In genomic region chr1:135097441-135097840, GRCm38 (mm10) we compare ENCODE assay signal across 26 mouse cellular contexts. TPM values are rescaled to one million over a fixed set of nuclear protein-coding genes. Genes with fewer than 3 reads are reported as not detected.
DNase-seq lines count a peak whose midpoint lies in the region; ATAC-seq and TF ChIP-seq lines count a peak whose summit lies in the region.
"Had no signal": no experiment of that assay in that cellular context is flagged by ENCODE, and none has a peak within 500 bp of the region (broad histone marks: within the 10 kb centered on the region; RNA-seq: fewer than 3 reads in every experiment).

No protein-coding gene starts in this region.

- no peak for DNase-seq in heart, adult 2 months
- no peak for DNase-seq in CH12.LX (ENCODE audit: extremely low read depth)
- no peak for DNase-seq in hindbrain, embryonic 14.5 days (ENCODE audit: low spot score)
- DNase-seq: adrenal gland, adult 8-10 months; adrenal gland, postnatal 14 days; adrenal gland, postnatal 36 days; B cell, adult 2 months; cerebellum, adult 11 months; cerebellum, adult 18-20 months; cerebellum, adult 8-10 months; cerebellum, adult 9-11 months; cerebellum, postnatal 14 days; cerebellum, postnatal 36 days; embryo, embryonic 11 days had no signal

- H3K4me3 ChIP-seq in heart, adult 2 months: no peak overlapping the region
- H3K4me3 ChIP-seq in heart, embryonic 12.5 days: no peak overlapping the region
- H3K4me3 ChIP-seq in CH12.LX (replicated peaks in 1 of 3; ENCODE audit: low read depth in 2 of 3, low read length in 2 of 3, poor library complexity in 1 of 3): no peak overlapping the region
- no peak overlapping the region for H3K4me3 ChIP-seq in brown adipose tissue, adult 24 weeks (ENCODE audit: insufficient read depth, low read depth, low read length)
- H3K4me3 ChIP-seq in hindbrain, embryonic 14.5 days (replicated peaks; ENCODE audit: low read length): no peak overlapping the region
- H3K4me3 ChIP-seq: embryonic facial prominence, embryonic 13.5 days; embryonic facial prominence, embryonic 15.5 days; erythroblast, embryonic 14.5 days; forebrain, embryonic 10.5 days; forebrain, embryonic 12.5 days had no signal

- H3K79me2 ChIP-seq in heart, adult 2 months (replicated peaks; ENCODE audit: control insufficient read depth, insufficient read depth, low read length): no peaks in the 10 kb centered on the region
- H3K79me2 ChIP-seq in CH12.LX (replicated peaks; ENCODE audit: control insufficient read depth, extremely low read depth, insufficient read depth, poor library complexity, severe bottlenecking): no peaks in the 10 kb centered on the region

- intact Hi-C loops in heart, adult 2 months (cut with DNase I): loop anchor here (5.0 kb wide), 1 partner anchor 85 kb away; no protein-coding TSS in a partner anchor

- no peak for TF ChIP-seq EP300 in heart, adult 2 months (IDR thresholded peaks at IDR 0.05; ENCODE audit: insufficient read depth, low read depth, low read length)
- no peak for TF ChIP-seq EP300 in CH12.LX (IDR thresholded peaks at IDR 0.05; ENCODE audit: low read length)

- peaks cover 8% of the 10 kb centered on the region; the same call in 1 of the 2 replicates for H3K4me1 ChIP-seq in heart, adult 2 months (ENCODE audit: control insufficient read depth, insufficient read depth, low read length)
- peaks cover 37% of the 10 kb centered on the region for H3K4me1 ChIP-seq in heart, embryonic 12.5 days (replicated peaks)
- peaks cover 8 to 28% of the 10 kb centered on the region in 2 experiments for H3K4me1 ChIP-seq in CH12.LX (ENCODE audit: control insufficient read depth in 1 of 2, insufficient read depth in 2 of 2)
- H3K4me1 ChIP-seq in brown adipose tissue, adult 24 weeks (ENCODE audit: control insufficient read depth, insufficient read depth, insufficient read length, low read length): peaks cover 4% of the 10 kb centered on the region; the same call in 1 of the 2 replicates
- no peaks in the 10 kb centered on the region for H3K4me1 ChIP-seq in hindbrain, embryonic 14.5 days (replicated peaks; ENCODE audit: control insufficient read depth, insufficient read depth, low read length)
- H3K4me1 ChIP-seq: forebrain, embryonic 12.5 days had no signal

- no peaks in the 10 kb centered on the region for H3K27me3 ChIP-seq in heart, adult 2 months (ENCODE audit: control insufficient read depth, insufficient read depth, low read length)
- H3K27me3 ChIP-seq in heart, embryonic 12.5 days (replicated peaks): peaks cover 71% of the 10 kb centered on the region
- peaks cover 48% of the 10 kb centered on the region for H3K27me3 ChIP-seq in CH12.LX (replicated peaks)
- H3K27me3 ChIP-seq in hindbrain, embryonic 14.5 days (ENCODE audit: control insufficient read depth, insufficient read depth, low read length): peaks cover 8% of the 10 kb centered on the region; the same call in 1 of the 2 replicates
- H3K27me3 ChIP-seq: embryonic facial prominence, embryonic 15.5 days; Patski had no signal

- in situ Hi-C loops in CH12.LX (cut with MboI; ENCODE audit: low pct_ligation_motif_present, low pct_unique_long_range_greater_than_20kb, low sequenced_read_pairs): no loop called here

- 93% methylated on average over 6 of the region's 6 CpGs for WGBS in heart, adult 2 months
- 83% methylated on average over 6 of the region's 6 CpGs for WGBS in heart, embryonic 12.5 days
- WGBS in hindbrain, embryonic 14.5 days: 93% methylated on average over 6 of the region's 6 CpGs

- H3K27ac ChIP-seq in heart, adult 2 months: peak overlapping the region; percentile 94; the same call in 1 of the 2 replicates
- no peak overlapping the region for H3K27ac ChIP-seq in heart, embryonic 12.5 days (ENCODE audit: poor library complexity, severe bottlenecking)
- no peak overlapping the region for H3K27ac ChIP-seq in CH12.LX (ENCODE audit: insufficient read depth, low read depth)
- peak overlapping the region; percentile 87 for H3K27ac ChIP-seq in brown adipose tissue, adult 24 weeks (replicated peaks; ENCODE audit: low read depth, low read length)
- H3K27ac ChIP-seq in hindbrain, embryonic 14.5 days: no peak overlapping the region
- H3K27ac ChIP-seq: embryonic facial prominence, embryonic 13.5 days; embryonic facial prominence, embryonic 15.5 days; forebrain, embryonic 10.5 days; forebrain, embryonic 12.5 days had no signal

- TF ChIP-seq POLR2A in heart, adult 2 months (IDR thresholded peaks at IDR 0.05; ENCODE audit: insufficient read depth, low read depth, low read length): no peak
- TF ChIP-seq POLR2A in CH12.LX (IDR thresholded peaks at IDR 0.05; ENCODE audit: low read depth, low read length): no peak

- H3K9me3 ChIP-seq in heart, embryonic 12.5 days (replicated peaks): no peaks in the 10 kb centered on the region
- no peaks in the 10 kb centered on the region for H3K9me3 ChIP-seq in CH12.LX (replicated peaks; ENCODE audit: low read length)
- no peaks in the 10 kb centered on the region for H3K9me3 ChIP-seq in hindbrain, embryonic 14.5 days (ENCODE audit: control insufficient read depth, low read length)
- H3K9me3 ChIP-seq: embryonic facial prominence, embryonic 13.5 days; embryonic facial prominence, embryonic 15.5 days; forebrain, embryonic 10.5 days; forebrain, embryonic 12.5 days had no signal

- dilution Hi-C loops in CH12.LX (cut with MboI; ENCODE audit: extremely low pct_ligation_motif_present, extremely low pct_unique_long_range_greater_than_20kb, low sequenced_read_pairs): no loop called here

- no peak for ATAC-seq in heart, embryonic 12.5 days (ENCODE audit: insufficient number of reproducible peaks, low FRiP score)
- no peak for ATAC-seq in hindbrain, embryonic 14.5 days (ENCODE audit: low FRiP score)
- ATAC-seq: activated CD4-positive, CD25-positive, alpha-beta regulatory T cell, adult 4 months; CD4-positive, CD25-positive, alpha-beta regulatory T cell, adult 4 months; forebrain, embryonic 14.5 days; forebrain, embryonic 16.5 days; Patski had no signal

- H3K4me2 ChIP-seq in heart, embryonic 12.5 days: no peak overlapping the region
- no peak overlapping the region for H3K4me2 ChIP-seq in CH12.LX (ENCODE audit: insufficient read depth, low read depth, poor library complexity, severe bottlenecking)
- H3K4me2 ChIP-seq in hindbrain, embryonic 14.5 days (replicated peaks): no peak overlapping the region
- H3K4me2 ChIP-seq: embryonic facial prominence, embryonic 13.5 days; embryonic facial prominence, embryonic 15.5 days; forebrain, embryonic 12.5 days had no signal

- H3K36me3 ChIP-seq in heart, adult 2 months (ENCODE audit: control insufficient read depth, insufficient read depth, low read length): no peaks in the 10 kb centered on the region
- H3K36me3 ChIP-seq in heart, embryonic 12.5 days: no peaks in the 10 kb centered on the region
- H3K36me3 ChIP-seq in CH12.LX (replicated peaks in 1 of 2; ENCODE audit: control insufficient read depth in 1 of 2, insufficient read depth in 1 of 2, low read length in 1 of 2): no peaks in the 10 kb centered on the region
- no peaks in the 10 kb centered on the region for H3K36me3 ChIP-seq in hindbrain, embryonic 14.5 days (replicated peaks; ENCODE audit: control insufficient read depth, insufficient read depth)
- H3K36me3 ChIP-seq: embryonic facial prominence, embryonic 13.5 days; embryonic facial prominence, embryonic 15.5 days; forebrain, embryonic 10.5 days; forebrain, embryonic 12.5 days had no signal

- TF ChIP-seq CTCF in heart, adult 2 months (IDR thresholded peaks at IDR 0.05): no peak
- no peak for TF ChIP-seq CTCF in CH12.LX (conservative IDR thresholded peaks at IDR 0.05 in 1 of 2, IDR thresholded peaks at IDR 0.05 in 1 of 2; ENCODE audit: low read depth in 2 of 2, low read length in 2 of 2)

- no peak for TF ChIP-seq RAD21 in CH12.LX (IDR thresholded peaks at IDR 0.05; ENCODE audit: low read depth, low read length)

- H3K9ac ChIP-seq in heart, adult 2 months (ENCODE audit: low read depth, low read length): no peak overlapping the region
- H3K9ac ChIP-seq in heart, embryonic 12.5 days: no peak overlapping the region
- no peak overlapping the region for H3K9ac ChIP-seq in CH12.LX (ENCODE audit: insufficient read depth, low read depth)
- H3K9ac ChIP-seq in hindbrain, embryonic 14.5 days: no peak overlapping the region
- H3K9ac ChIP-seq: embryonic facial prominence, embryonic 13.5 days; embryonic facial prominence, embryonic 15.5 days; forebrain, embryonic 12.5 days had no signal

TF ChIP-seq in CH12.LX, 34 proteins besides CTCF, POLR2A, EP300 and RAD21 (continues in another document):
- TF ChIP-seq ZKSCAN1 (IDR thresholded peaks at IDR 0.05; ENCODE audit: borderline replicate concordance, low read depth, low read length): peak; percentile 75
- no peak for TF ChIP-seq MEF2A (IDR thresholded peaks at IDR 0.05; ENCODE audit: borderline replicate concordance, low read depth, low read length)

RNA-seq across cellular contexts. Expression of gene Lgr6, which starts 7.6 kb away (rescaled TPM):
- 10 to 100 TPM; 12.2 to 14.4 TPM for total RNA-seq in heart, adult 2 months (2021)
- polyA plus RNA-seq in heart, adult 2 months (2012; rRNA removed): 12.6 and 21.5 TPM in 2 replicates
- 0.80 and 0.82 TPM in 2 replicates for polyA plus RNA-seq in heart, embryonic 12.5 days (2016; fragmentation: Nextera tagmentation; extraction: Ambion mirVana)
- total RNA-seq in CH12.LX (2012; rRNA removed): 0.17 and 0.38 TPM in 2 replicates
- total RNA-seq in CH12.LX (2014; rRNA removed): 0.07 TPM in 1 of 2 replicates, not detected in the other
- polyA plus RNA-seq in CH12.LX (2012; ENCODE audit: insufficient read length, low read depth): 0.16 TPM in 2 replicates
- 21.2 and 21.5 TPM in 2 replicates for polyA plus RNA-seq in brown adipose tissue, adult 24 weeks (2012; ENCODE audit: insufficient read depth, insufficient read length, missing spikeins)
- 1.2 and 1.4 TPM in 2 replicates for polyA plus RNA-seq in hindbrain, embryonic 14.5 days (2014; fragmentation: Nextera tagmentation; extraction: Ambion mirVana)
- polyA plus RNA-seq: activated CD4-positive, CD25-positive, alpha-beta regulatory T cell, adult 4 months; erythroblast, embryonic 14.5 days had no signal

RNA-seq across cellular contexts. Expression of gene Ptpn7, which starts 35.1 kb away (rescaled TPM):
- total RNA-seq in heart, adult 2 months (2021): under 1 TPM; 0.73 to 0.82 TPM
- polyA plus RNA-seq in heart, adult 2 months (2012; rRNA removed): 0.82 and 1.4 TPM in 2 replicates
- polyA plus RNA-seq in heart, embryonic 12.5 days (2016; fragmentation: Nextera tagmentation; extraction: Ambion mirVana): 1.0 and 1.4 TPM in 2 replicates
- 61.4 and 69.7 TPM in 2 replicates for total RNA-seq in CH12.LX (2012; rRNA removed)
- 77.5 and 81.9 TPM in 2 replicates for total RNA-seq in CH12.LX (2014; rRNA removed)
- 78.7 and 81.9 TPM in 2 replicates for polyA plus RNA-seq in CH12.LX (2012; ENCODE audit: insufficient read length, low read depth)
- 0.58 and 0.79 TPM in 2 replicates for polyA plus RNA-seq in brown adipose tissue, adult 24 weeks (2012; ENCODE audit: insufficient read depth, insufficient read length, missing spikeins)
- 0.11 and 0.22 TPM in 2 replicates for polyA plus RNA-seq in hindbrain, embryonic 14.5 days (2014; fragmentation: Nextera tagmentation; extraction: Ambion mirVana)

RNA-seq across cellular contexts. Expression of gene Arl8a, which starts 49.2 kb away (rescaled TPM):
- total RNA-seq in heart, adult 2 months (2021): 10 to 100 TPM; 20.1 to 21.0 TPM
- 30.5 and 32.5 TPM in 2 replicates for polyA plus RNA-seq in heart, adult 2 months (2012; rRNA removed)
- 36.4 and 36.6 TPM in 2 replicates for polyA plus RNA-seq in heart, embryonic 12.5 days (2016; fragmentation: Nextera tagmentation; extraction: Ambion mirVana)
- total RNA-seq in CH12.LX (2012; rRNA removed): 8.5 and 10.9 TPM in 2 replicates
- 4.2 and 4.7 TPM in 2 replicates for total RNA-seq in CH12.LX (2014; rRNA removed)
- 42.1 and 52.7 TPM in 2 replicates for polyA plus RNA-seq in CH12.LX (2012; ENCODE audit: insufficient read length, low read depth)
- polyA plus RNA-seq in brown adipose tissue, adult 24 weeks (2012; ENCODE audit: insufficient read depth, insufficient read length, missing spikeins): 30.3 and 32.7 TPM in 2 replicates
- 354 and 383 TPM in 2 replicates for polyA plus RNA-seq in hindbrain, embryonic 14.5 days (2014; fragmentation: Nextera tagmentation; extraction: Ambion mirVana)

Comparison
In these comparisons a context has a peak if more than half of its experiments do, and no peak if none do; other contexts are left out.
1. H3K27ac ChIP-seq: peak in heart, adult 2 months (single experiment) and brown adipose tissue, adult 24 weeks (single experiment); none in heart, embryonic 12.5 days (single experiment), CH12.LX (single experiment) and hindbrain, embryonic 14.5 days (single experiment).
2. RNA of gene Ptpn7, which starts 35.1 kb away (polyA plus RNA-seq): 78.7 to 81.9 TPM in CH12.LX; 0.82 to 1.4 TPM in heart, adult 2 months, 1.0 to 1.4 TPM in heart, embryonic 12.5 days, 0.58 to 0.79 TPM in brown adipose tissue, adult 24 weeks and 0.11 to 0.22 TPM in hindbrain, embryonic 14.5 days; every median in the first group is over 10 times any median in the second.